Mouse (Mus musculus): Measurements from ENCODE around the gene Gm20388. TPM values are rescaled to one million over a fixed set of nuclear protein-coding genes. Genes with fewer than 3 reads are reported as not detected.

Gene Gm20388
- polyA plus RNA-seq, 1 experiment, result 18.7 TPM

DNA sequence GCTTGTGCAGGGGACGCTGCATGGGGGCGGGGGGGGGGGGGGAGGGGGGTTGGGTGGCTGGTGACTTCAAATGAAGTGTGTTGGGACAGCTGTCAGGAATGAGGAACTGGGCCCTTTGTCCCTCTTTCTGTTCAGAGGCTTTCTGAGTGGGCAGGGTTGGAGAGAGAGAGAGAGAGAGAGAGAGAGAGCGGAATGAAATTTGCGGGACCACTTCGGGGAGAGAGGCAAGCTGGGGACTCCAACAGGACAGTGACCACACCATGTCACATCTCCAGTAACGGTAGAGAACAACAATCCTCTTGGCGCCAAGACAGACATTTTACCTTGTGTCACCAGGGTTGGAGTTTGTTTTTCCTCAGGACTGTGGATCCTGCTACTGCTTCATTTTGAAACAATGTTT is 1934.1 kb downstream of the Gm20388 start:
- TF ChIP-seq POLR2A (IDR thresholded peaks at IDR 0.05; ENCODE audit: borderline replicate concordance, insufficient read depth, low read length) (no peak), CTCF (IDR thresholded peaks at IDR 0.05; ENCODE audit: borderline replicate concordance, insufficient read depth, low read depth, low read length) (no peak)
- 40% methylated on average over 7 of the region's 7 CpGs for WGBS

DNA sequence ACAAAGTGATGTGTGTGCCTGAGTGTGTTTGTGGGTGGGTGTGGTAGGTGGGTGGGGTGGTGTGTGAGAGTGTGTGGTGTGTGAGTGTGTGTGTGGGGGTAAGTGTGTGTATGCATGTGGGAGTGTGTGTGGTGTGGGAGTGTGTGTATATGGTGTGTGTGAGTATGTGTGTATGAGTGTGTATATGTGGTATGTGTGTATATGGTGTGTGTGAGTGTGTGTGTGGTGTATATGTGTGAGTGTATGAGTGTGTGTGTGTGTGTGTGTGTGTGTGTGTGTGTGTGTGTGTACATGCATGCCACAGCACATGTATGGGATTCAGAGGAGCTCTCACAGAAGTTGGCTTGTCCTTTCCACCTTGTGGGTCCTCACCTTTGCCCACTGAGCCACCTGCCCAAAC is 1936.2 kb downstream of the Gm20388 start:
- no peak for TF ChIP-seq CTCF (IDR thresholded peaks at IDR 0.05; ENCODE audit: borderline replicate concordance, insufficient read depth, low read depth, low read length)
- Histone ChIP-seq H3K4me1 (ENCODE audit: control insufficient read depth, insufficient read depth, low read length) (peaks cover 3% of the 10 kb centered on the region; the same call in 1 of the 2 replicates), H3K4me3 (replicated peaks; ENCODE audit: insufficient read depth, low read depth, low read length) (no peak overlapping the region), H3K27me3 (ENCODE audit: control insufficient read depth, insufficient read depth, low read length) (no peaks in the 10 kb centered on the region), H3K27ac (ENCODE audit: insufficient read depth, low read length) (no peak overlapping the region)
- DNase-seq, result no peak

More for the DNA sequence above, 1934.1 kb downstream of the Gm20388 start:
- H3K27me3 ChIP-seq (ENCODE audit: control insufficient read depth, insufficient read depth, low read length), result no peaks in the 10 kb centered on the region
- no peak overlapping the region for H3K27ac ChIP-seq (ENCODE audit: insufficient read depth, low read length)
- no peak overlapping the region for H3K4me3 ChIP-seq (replicated peaks; ENCODE audit: insufficient read depth, low read depth, low read length)
- no peaks in the 10 kb centered on the region for H3K4me1 ChIP-seq (ENCODE audit: control insufficient read depth, insufficient read depth, low read length)
- no peak for DNase-seq

DNA sequence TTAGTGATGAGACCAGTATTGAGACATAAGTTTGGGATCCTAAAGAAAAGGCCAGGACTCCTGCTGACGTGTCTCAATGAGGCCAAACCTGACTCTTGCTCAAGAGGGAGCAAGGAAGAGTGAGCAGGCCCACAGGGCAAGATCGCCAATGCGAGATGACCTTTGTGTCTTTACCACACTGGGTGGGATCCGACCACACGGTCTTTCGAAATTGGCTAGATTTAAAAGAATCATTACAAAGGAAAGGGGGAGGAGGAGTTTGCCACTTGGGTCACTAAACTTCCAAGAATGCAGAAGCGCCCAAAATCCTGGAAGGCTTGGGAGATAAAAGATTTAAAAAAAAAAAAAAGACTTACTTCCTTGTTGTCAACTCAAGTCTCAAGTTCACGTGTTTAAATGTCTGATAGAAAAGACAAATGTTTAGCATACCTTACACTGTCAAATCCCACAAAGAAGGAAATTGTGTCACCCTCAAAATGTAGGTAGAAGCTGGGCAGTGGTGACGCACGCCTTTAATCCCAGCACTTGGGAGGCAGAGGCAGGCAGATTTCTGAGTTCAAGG is 1936.7 kb downstream of the Gm20388 start:
- Histone ChIP-seq H3K4me1 (ENCODE audit: control insufficient read depth, insufficient read depth, low read length) (peaks cover 3% of the 10 kb centered on the region; the same call in 1 of the 2 replicates), H3K27ac (ENCODE audit: insufficient read depth, low read length) (no peak overlapping the region), H3K4me3 (replicated peaks; ENCODE audit: insufficient read depth, low read depth, low read length) (no peak overlapping the region), H3K27me3 (ENCODE audit: control insufficient read depth, insufficient read depth, low read length) (no peaks in the 10 kb centered on the region)
- no peak for DNase-seq
- 71% methylated on average over 10 of the region's 10 CpGs for WGBS
- TF ChIP-seq POLR2A (IDR thresholded peaks at IDR 0.05; ENCODE audit: borderline replicate concordance, insufficient read depth, low read length), result no peak
- no peak for TF ChIP-seq CTCF (IDR thresholded peaks at IDR 0.05; ENCODE audit: borderline replicate concordance, insufficient read depth, low read depth, low read length)

DNA sequence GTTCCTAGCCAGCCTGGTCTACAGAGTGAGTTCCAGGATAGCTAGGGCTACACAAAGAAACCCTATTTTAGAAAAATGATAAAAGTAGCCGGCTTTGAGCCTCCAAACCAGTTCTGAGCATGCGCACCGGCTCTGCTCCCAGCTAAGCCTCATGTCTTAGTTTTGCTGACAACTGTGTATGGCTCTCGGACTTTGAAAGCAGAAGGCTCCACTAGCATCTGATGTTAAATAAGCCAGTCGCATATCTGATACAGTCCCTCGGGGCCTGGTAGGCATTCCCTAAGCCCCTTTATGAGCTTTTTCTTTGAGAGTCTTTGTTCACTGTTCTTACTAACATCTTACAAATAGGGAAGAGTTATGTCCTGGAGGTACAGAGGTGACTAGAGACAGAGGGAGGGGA is 1937.3 kb downstream of the Gm20388 start:
- no peak for DNase-seq
- no peak overlapping the region for H3K27ac ChIP-seq (ENCODE audit: insufficient read depth, low read length)
- peaks cover 3% of the 10 kb centered on the region; the same call in 1 of the 2 replicates for H3K4me1 ChIP-seq (ENCODE audit: control insufficient read depth, insufficient read depth, low read length)
- WGBS, result 82% methylated on average over 6 of the region's 6 CpGs
- H3K27me3 ChIP-seq (ENCODE audit: control insufficient read depth, insufficient read depth, low read length), result no peaks in the 10 kb centered on the region
- TF ChIP-seq POLR2A (IDR thresholded peaks at IDR 0.05; ENCODE audit: borderline replicate concordance, insufficient read depth, low read length) (no peak), CTCF (IDR thresholded peaks at IDR 0.05; ENCODE audit: borderline replicate concordance, insufficient read depth, low read depth, low read length) (no peak)
- no peak overlapping the region for H3K4me3 ChIP-seq (replicated peaks; ENCODE audit: insufficient read depth, low read depth, low read length)

DNA sequence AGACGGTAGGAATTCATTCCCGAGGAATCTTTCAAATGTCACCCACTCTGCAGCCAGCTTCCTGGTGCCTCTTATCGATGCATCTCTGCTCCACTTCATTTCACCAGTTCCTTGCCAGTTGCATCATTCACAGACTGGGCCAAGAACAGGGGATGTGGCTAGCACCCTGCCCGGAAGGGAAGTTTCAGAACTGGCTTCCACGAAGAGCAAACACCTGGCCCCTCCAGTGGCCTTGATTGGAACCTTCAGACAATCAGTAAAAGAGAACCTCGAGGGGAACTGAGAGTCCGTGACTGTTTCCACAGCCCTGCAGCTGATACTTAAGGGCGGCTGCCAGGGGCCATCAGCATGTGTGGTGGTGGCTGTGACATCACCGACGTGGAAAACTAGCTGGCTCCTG is 1937.9 kb downstream of the Gm20388 start:
- Histone ChIP-seq H3K4me1 (ENCODE audit: control insufficient read depth, insufficient read depth, low read length) (peaks cover 3% of the 10 kb centered on the region; the same call in 1 of the 2 replicates), H3K27me3 (ENCODE audit: control insufficient read depth, insufficient read depth, low read length) (no peaks in the 10 kb centered on the region), H3K4me3 (replicated peaks; ENCODE audit: insufficient read depth, low read depth, low read length) (no peak overlapping the region), H3K27ac (ENCODE audit: insufficient read depth, low read length) (no peak overlapping the region)
- 52% methylated on average over 10 of the region's 10 CpGs for WGBS
- TF ChIP-seq CTCF (IDR thresholded peaks at IDR 0.05; ENCODE audit: borderline replicate concordance, insufficient read depth, low read depth, low read length), result no peak
- TF ChIP-seq POLR2A (IDR thresholded peaks at IDR 0.05; ENCODE audit: borderline replicate concordance, insufficient read depth, low read length), result no peak
- no peak for DNase-seq

DNA sequence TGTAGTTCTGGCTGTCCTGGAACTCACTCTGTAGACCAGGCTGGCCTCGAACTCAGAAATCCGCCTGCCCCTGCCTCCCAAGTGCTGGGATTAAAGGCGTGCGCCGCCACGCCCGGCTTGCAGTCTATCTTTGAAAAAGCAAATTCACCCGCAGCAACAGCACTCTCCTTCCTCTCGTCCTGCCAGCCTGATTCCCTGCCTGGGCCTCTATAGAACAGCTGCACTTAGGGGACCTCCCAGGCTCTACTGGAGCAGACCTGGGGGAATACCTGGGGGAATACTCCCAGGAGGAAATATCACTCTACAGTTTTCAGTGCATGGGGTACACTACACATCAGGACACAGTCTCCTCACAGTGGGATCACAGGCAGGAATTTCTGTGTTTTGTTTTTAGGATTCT is 1938.7 kb downstream of the Gm20388 start:
- DNase-seq, result no peak
- H3K4me3 ChIP-seq (replicated peaks; ENCODE audit: insufficient read depth, low read depth, low read length), result no peak overlapping the region
- no peaks in the 10 kb centered on the region for H3K27me3 ChIP-seq (ENCODE audit: control insufficient read depth, insufficient read depth, low read length)
- peaks cover 3% of the 10 kb centered on the region; the same call in 1 of the 2 replicates for H3K4me1 ChIP-seq (ENCODE audit: control insufficient read depth, insufficient read depth, low read length)
- no peak for TF ChIP-seq CTCF (IDR thresholded peaks at IDR 0.05; ENCODE audit: borderline replicate concordance, insufficient read depth, low read depth, low read length)
- no peak overlapping the region for H3K27ac ChIP-seq (ENCODE audit: insufficient read depth, low read length)
- WGBS, result 75% methylated on average over 9 of the region's 9 CpGs

DNA sequence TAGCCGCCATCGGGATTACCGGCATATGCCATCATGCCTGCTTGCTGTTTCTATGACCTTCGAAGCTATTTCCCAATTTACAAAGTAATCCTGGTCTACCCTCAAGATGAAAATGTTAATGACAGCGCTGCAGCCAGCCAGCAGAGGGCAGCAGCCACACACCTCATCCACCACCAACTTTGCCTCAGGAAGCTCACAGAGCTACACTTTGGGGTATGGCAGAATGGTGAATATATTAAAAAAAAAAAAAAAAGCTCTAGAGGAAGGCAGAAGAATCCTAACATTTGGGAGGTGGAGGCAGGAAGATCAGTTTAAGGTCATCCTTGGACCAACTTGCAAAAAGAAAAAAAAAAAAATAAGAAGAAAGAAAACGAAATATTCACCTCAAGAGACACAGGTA is 1939.4 kb downstream of the Gm20388 start:
- WGBS, result 15% methylated on average over 6 of the region's 6 CpGs
- Histone ChIP-seq H3K4me1 (ENCODE audit: control insufficient read depth, insufficient read depth, low read length) (peaks cover 3% of the 10 kb centered on the region; the same call in 1 of the 2 replicates), H3K4me3 (replicated peaks; ENCODE audit: insufficient read depth, low read depth, low read length) (no peak overlapping the region), H3K27ac (ENCODE audit: insufficient read depth, low read length) (no peak overlapping the region), H3K27me3 (ENCODE audit: control insufficient read depth, insufficient read depth, low read length) (no peaks in the 10 kb centered on the region)
- TF ChIP-seq POLR2A (IDR thresholded peaks at IDR 0.05; ENCODE audit: borderline replicate concordance, insufficient read depth, low read length) (no peak), CTCF (IDR thresholded peaks at IDR 0.05; ENCODE audit: borderline replicate concordance, insufficient read depth, low read depth, low read length) (peak; percentile 96)
- DNase-seq, result peak; percentile 77 to 85

DNA sequence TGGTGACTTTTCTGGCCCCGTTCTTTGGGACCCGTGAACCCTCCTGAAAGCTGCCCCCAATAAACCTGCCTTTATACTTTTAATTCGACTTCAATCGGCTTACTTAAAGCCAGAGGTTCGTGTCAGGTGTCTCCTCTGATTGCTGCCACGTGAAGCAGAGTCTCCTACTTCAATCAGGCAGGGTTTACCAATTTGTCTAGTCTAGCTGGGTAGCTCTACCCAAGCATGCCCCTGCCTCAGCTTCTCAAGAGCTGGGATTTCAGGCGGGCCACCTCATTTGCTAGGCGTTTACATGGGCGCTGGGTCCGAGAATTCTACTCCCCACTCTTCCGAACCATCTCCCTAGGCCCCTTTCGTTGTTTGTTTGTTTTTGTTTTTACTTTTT is 1939.8 kb downstream of the Gm20388 start:
- Histone ChIP-seq H3K4me1 (ENCODE audit: control insufficient read depth, insufficient read depth, low read length) (peaks cover 3% of the 10 kb centered on the region; the same call in 1 of the 2 replicates), H3K4me3 (replicated peaks; ENCODE audit: insufficient read depth, low read depth, low read length) (no peak overlapping the region), H3K27me3 (ENCODE audit: control insufficient read depth, insufficient read depth, low read length) (no peaks in the 10 kb centered on the region), H3K27ac (ENCODE audit: insufficient read depth, low read length) (no peak overlapping the region)
- 57% methylated on average over 12 of the region's 12 CpGs for WGBS
- TF ChIP-seq CTCF (IDR thresholded peaks at IDR 0.05; ENCODE audit: borderline replicate concordance, insufficient read depth, low read depth, low read length) (no peak), POLR2A (IDR thresholded peaks at IDR 0.05; ENCODE audit: borderline replicate concordance, insufficient read depth, low read length) (no peak)
- no peak for DNase-seq
